ENCODE assay signal across 8 mouse cellular contexts in the genomic region with DNA sequence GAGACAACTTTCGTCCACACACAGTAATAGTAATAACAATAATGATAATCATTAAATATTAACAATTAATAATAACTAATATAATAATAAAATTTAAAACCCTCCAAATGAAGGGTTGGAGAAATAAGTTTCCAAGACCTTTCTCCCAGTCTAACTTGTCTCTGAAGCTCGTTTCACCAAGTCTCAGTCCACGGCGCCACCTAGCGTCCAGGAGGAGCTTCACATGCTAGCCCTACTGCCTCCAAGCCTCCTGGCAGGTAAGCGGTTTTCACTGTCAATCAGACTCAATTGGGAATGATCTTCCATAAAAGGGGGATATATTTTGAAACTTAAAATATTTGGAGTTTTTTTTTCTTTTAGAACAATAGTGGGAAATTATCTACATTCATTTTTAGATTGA. TPM values are rescaled to one million over a fixed set of nuclear protein-coding genes. Genes with fewer than 3 reads are reported as not detected.
DNase-seq lines count a peak whose midpoint lies in the region; ATAC-seq lines count a peak whose summit lies in the region.

No protein-coding gene starts in this region.

- no peak overlapping the region for H3K4me3 ChIP-seq in hindbrain, embryonic 12.5 days

- DNase-seq in MEL-GATA-1-ER (ENCODE audit: extremely low read depth, low read depth) = peak; percentile 84
- DNase-seq in cerebellum, adult 8-10 months = peak; percentile 70
- DNase-seq in layer of hippocampus, postnatal 10 days (ENCODE audit: low spot score in 2 of 2) = peak; percentile 86 to 89
- peak; percentile 91 for DNase-seq in lung, postnatal 14 days
- peak; percentile 81 for DNase-seq in ovary, postnatal 36 days (ENCODE audit: low spot score)
- peak; percentile 86 for DNase-seq in thymus, postnatal 14 days

- H3K9me3 ChIP-seq in hindbrain, embryonic 12.5 days (replicated peaks) = no peaks in the 10 kb centered on the region

- no peaks in the 10 kb centered on the region for H3K4me1 ChIP-seq in hindbrain, embryonic 12.5 days

- peak; percentile 90; the same call in 1 of the 2 replicates for ATAC-seq in frontal cortex, adult (ENCODE audit: low TSS enrichment)
- no peak for ATAC-seq in hindbrain, embryonic 12.5 days (ENCODE audit: low FRiP score)

- peak overlapping the region; percentile 30; the same call in 1 of the 2 replicates for H3K4me2 ChIP-seq in hindbrain, embryonic 12.5 days (replicated peaks)

- no peak overlapping the region for H3K27ac ChIP-seq in hindbrain, embryonic 12.5 days

- no peak overlapping the region for H3K9ac ChIP-seq in hindbrain, embryonic 12.5 days

- no peaks in the 10 kb centered on the region for H3K27me3 ChIP-seq in hindbrain, embryonic 12.5 days

- 14% methylated on average over 6 of the region's 6 CpGs for WGBS in hindbrain, embryonic 12.5 days

- no peaks in the 10 kb centered on the region for H3K36me3 ChIP-seq in hindbrain, embryonic 12.5 days

RNA-seq across cellular contexts. Expression of a gene that starts 20.6 kb away (rescaled TPM):
- 17.5 and 20.1 TPM in 2 replicates for polyA plus RNA-seq in hindbrain, embryonic 12.5 days (2016; fragmentation: Nextera tagmentation; extraction: Ambion mirVana)
- 10 to 100 TPM; 44.0 to 49.7 TPM for total RNA-seq in layer of hippocampus, postnatal 10 days (2021)
